Mouse (Mus musculus) kidney, adult 9 months (tissue): ENCODE results near the gene Ece2.
A peak's percentile ranks its signal among the peaks of the same experiment; 100 is the strongest.

ENCODE experiments used
- DNase-seq: peaks from one replicate; pipeline ENCODE4 v3.0.0; 2022

Gene Ece2

GRCm38 (mm10) chr16:20629731-20630634 is at the start of gene Ece2:
Ece2 (plus strand) TSS chr16:20629828.
- no peak for DNase-seq

GRCm38 (mm10) chr16:20589366-20589938 is 40.2 kb upstream of the Ece2 start, which contains the start of gene Vwa5b2:
Vwa5b2 (plus strand) TSS chr16:20589471.
- DNase-seq = no peak

- no peak for DNase-seq
Observed at GRCm38 (mm10) chr16:20589939-20590679, 39.5 kb upstream of the Ece2 start.

- DNase-seq = no peak
Observed at GRCm38 (mm10) chr16:20590680-20591038, 39.0 kb upstream of the Ece2 start.

GRCm38 (mm10) chr16:20591076-20591705 is 38.4 kb upstream of the Ece2 start:
- no peak for DNase-seq

DNA sequence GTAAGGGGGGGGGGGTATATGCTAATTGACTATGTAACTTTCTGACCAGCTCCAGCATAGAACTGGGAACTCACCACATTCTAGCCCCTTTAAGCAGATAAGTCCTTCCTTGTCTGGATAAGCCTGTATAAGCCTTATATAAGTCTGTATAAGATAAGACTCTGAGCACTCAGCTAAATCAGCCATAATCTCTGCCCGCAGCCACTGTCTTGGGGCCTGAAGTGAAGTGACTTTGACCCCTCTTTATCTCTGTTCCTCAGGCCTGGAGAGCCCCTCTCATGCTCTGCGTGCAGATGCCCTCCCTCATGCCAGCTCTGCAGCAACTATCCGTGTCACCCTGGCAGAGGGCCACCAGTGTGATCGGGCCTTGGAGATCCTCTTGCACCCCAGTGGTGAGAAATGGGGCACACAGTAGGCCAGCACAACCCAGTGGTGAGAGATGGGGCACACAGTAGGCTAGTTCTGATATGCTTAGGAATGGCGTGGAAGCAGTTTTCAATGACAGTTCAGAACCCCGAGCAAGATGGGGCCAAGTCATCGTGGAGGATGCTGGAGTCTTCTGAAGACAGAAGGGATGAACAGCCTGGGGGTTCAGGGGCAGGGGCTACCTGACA is 34.5 kb upstream of the Ece2 start:
- no peak for DNase-seq

DNA sequence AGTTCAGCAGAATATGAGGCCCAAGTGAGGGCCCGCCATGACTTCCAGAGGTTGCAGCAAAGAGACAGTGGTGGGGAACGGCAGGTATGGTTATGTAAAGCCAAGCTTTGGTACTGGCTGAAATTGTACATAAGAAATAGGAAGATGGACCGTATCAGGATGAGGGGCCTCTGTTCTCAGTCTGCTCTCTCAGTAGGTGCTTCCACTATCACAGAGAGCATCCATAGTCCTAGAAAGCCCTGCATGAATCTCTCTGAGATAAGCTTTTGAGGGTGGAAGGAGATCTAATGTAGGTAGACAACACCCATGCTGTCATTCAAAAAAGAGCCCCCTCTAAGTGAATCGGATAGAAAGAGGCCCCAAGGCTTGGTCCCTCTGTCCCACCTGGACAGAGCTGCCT is 33.9 kb upstream of the Ece2 start:
- no peak for DNase-seq

DNA sequence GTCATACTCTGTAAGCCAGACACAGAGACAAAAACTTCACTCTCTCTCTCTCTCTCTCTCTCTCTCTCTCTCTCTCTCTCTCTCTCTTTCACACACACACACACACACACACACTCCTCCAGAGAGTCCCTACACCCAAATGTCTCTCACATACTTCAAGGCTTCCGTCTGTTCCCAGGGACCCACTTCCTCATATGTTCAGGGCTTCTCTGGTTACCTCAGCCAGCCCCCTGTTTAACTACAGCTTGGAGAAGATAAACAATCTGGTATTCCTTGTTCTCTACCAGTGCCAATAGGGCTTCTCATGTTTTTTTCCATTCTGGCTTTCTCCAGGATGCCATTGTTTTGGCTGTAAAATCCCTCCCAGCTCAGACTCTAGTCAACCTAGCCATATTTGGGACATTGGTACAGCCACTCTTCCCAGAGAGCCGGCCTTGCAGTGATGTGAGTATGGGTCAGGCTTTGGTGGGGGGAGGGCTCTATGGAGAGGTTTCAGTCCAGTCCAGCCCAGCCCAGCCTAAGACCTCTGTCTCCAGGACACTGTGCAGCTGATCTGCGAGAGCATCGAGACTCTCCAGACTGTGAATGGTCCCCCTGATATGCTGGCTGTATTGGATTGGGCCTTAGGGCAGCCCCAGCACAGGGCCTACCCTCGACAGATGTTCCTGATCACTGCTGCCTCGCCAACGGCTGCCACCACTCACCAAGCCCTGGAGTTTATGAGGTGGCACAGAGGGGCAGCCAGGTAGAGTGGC is 32.8 kb upstream of the Ece2 start:
- DNase-seq = no peak

DNA sequence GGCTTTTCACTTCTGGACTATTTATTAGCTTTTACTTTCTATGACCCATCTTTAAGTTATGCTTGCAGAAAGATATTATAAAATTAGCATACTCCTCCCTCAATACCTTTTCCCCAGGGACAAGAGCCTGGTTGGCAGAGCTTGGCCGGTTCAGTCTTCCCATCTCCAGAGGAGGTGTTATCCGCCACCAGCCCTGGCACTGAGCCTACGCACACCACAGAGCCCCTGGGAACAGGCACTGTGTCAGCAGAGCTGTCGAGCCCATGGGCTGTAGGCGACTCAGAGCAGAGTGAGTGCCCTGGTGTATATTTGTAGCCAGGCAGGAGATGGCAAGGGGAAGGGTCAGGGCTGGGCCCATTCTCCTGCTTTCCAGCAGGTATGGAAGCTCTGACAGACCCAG is 29.1 kb upstream of the Ece2 start:
- no peak for DNase-seq

DNA sequence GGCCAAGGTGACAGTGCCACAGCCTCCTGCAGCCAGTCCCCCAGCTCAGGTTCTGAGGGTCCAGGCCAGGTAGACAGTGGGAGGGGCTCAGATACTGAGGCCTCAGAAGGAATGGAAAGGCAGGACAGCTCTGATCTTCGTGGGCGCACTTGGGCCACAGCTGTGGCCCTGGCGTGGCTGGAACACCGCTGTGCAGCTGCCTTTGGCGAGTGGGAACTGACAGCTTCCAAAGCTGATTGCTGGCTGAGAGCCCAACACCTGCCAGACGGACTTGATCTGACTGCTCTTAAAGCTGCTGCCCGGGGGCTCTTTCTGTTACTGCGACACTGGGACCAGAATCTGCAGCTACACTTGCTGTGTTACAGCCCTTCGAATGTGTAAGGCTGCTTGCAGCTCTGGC is 24.9 kb upstream of the Ece2 start:
- no peak for DNase-seq

- peak; percentile 81 for DNase-seq
Observed at GRCm38 (mm10) chr16:20610501-20611356, 18.9 kb upstream of the Ece2 start.

DNA sequence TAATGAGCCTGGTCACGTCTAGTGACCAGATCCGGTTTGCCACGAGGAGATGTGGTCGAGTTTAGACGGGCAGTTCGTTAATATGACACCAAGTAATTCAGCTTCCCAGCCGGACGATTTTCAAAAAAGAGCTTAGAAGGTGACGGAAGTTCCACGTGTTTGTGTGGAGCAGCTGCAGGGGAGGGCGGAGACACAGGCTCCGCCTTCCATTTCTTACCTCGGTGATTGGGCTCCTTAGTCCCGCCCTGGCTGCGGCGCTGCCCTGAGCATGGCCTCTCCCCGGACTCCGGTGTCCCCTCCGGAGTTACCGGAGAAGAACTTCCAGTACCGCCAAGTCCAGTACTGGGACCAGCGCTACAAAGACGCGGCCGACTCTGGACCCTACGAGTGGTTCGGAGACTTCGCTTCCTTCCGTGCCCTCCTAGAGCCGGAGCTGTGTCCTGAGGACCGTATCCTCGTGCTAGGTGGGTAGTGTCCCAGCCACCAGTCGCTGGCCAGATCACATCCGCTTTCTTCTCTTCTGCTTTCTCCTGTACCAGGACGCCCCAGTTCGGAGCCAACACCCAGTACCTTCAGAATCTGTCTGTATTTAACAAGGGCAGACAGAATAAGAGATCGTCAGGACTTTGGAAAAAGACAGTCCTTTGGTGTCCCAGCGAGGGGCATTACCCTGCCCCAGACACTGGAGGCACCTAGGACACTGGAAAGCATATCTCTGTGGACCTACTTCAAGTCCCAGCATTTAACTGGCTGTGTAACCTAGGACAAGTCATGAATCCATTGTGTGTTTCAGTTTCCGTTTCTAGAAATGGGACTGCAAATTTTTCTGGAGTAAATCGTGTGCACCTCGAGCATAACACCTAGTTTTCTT is 18.0 kb upstream of the Ece2 start, which contains the start of the genes Eef1akmt4, Gm49333 and Alg3:
TSS of gene Eef1akmt4 (plus strand) at position 237 of the 871 bp plus-strand sequence.
TSS of gene Gm49333 (plus strand) at position 254 of the 871 bp plus-strand sequence.
TSS of gene Alg3 (minus strand) at position 379 of the 871 bp plus-strand sequence.
- peak; percentile 93 for DNase-seq

- peak; percentile 17 for DNase-seq
Observed at GRCm38 (mm10) chr16:20619541-20620398, 9.9 kb upstream of the Ece2 start.

- DNase-seq = no peak
Observed at GRCm38 (mm10) chr16:20620399-20620735, 9.3 kb upstream of the Ece2 start.

DNA sequence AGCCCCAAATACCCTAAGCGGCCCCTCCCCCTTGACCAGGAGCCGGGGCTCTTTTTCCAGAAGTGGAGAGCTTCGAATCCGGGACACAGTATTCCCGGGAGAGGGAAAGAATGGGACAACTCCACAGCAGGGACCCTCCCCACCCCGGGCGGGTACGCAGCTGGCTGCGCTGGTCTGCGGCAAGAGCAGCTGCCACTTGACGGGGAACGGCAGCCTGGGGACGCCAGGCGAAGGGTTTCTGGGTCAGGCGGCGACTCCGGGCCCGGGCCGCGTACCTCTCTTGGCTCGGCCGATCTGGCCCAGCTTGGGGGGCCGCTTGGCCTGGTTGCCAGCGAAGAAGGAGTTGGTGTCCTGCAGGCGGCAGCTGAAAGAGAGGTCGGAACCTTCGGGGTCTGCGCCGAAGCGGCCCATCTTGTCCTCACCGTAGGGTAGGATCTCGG is 8.9 kb upstream of the Ece2 start:
- peak; percentile 5 for DNase-seq

DNA sequence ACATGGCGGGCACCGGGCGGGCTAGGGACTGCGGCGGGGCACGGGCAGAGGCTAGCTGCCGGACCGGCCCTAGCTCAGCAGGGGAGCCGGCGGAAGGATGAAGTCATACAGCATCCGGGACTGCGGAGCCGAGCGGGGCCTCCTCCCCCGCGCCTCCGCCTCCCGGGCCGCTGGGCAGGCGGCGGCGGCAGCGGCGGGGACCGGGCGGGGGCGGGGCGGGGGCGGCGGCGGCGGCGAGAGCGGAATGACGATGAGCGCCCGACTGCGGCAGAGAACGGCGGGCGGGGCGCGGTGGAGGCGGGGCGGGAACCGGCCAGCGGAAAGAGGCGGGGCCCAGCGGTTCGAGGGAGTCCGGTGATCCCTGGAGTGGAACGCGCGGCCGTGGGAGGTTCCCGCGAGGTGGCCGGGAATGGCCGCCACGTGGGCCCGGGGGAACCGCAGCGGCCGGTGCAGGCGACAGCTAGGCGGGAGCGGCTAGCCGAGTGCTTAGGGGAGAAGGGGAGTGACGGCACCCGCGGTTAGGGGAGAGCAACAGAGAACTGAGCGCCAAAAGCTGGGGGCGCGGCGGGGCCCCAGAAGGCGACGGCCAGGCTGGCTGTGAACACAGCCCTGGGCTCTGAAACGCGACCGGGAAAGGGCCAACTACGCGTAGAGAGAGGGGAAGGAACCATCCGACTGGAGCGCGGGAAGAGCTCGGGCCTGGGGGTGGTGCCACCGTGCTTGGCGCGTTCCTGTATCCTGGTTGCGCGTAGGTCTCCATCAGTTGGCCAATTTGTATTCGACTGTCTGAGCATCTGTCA is 8.2 kb upstream of the Ece2 start, which contains the start of gene Camk2n2:
TSS of gene Camk2n2 (minus strand) at position 97 of the 800 bp plus-strand sequence.
- DNase-seq = peak; percentile 60

DNA sequence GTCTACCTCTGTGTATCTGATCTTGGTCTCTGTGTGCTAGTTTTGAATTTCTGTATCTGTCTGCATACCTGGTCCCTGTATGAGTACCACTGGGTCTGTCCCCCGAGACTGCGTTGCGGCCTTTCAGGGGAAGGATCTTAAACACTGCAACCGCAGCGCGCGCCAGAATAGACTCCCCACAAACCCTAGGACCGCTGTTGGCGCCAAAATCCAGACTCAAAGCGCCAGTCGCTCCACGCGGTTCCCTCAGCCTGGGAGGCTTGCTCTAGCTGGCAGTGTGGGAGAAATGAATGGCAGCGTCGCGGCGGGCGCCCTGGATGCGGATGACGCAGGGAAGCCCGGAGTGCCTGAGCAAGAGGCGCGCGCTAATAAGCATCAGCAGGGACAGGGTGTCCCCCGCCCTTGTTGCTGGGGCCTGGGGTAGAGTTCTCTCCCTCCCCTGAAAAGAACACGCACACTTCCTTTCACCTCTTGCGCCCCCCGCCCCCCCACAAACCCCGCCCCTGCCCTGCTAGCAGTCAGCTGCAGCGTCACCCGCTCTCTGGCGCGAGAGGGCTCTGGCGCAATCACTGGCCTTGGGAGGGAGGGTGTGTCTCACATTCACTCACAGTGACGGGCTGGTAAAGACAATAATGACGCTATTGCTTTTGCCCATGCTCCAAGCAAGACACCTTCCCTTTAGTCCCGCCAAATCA is 7.5 kb upstream of the Ece2 start:
- peak; percentile 22 for DNase-seq
